Mouse (Mus musculus) bone marrow, adult 2 months (tissue): ENCODE measurements around the gene Egln2. TPM values are rescaled to one million over a fixed set of nuclear protein-coding genes. Genes with fewer than 3 reads are reported as not detected.

Source experiments
- H3K27ac ChIP-seq: fragments of 200-500 bp; 2 replicates; pipeline ENCODE4 v1.5.1; 2012; ENCODE audit warnings: low read depth, mild to moderate bottlenecking, control low read depth, inconsistent platforms, low read length; ENCODE audit not compliant: control insufficient read depth, poor library complexity, insufficient read depth
- H3K4me1 ChIP-seq: fragments of 200-500 bp; 2 replicates; pipeline ENCODE4 v1.6.1; 2011; ENCODE audit warnings: low read length; ENCODE audit not compliant: control insufficient read depth, insufficient read depth
- H3K4me3 ChIP-seq: fragments of 200-500 bp; replicated peaks from 2 replicates; pipeline ENCODE3; 2011; ENCODE audit warnings: mild to moderate bottlenecking, low read depth, low read length, control low read depth; ENCODE audit not compliant: control insufficient read depth
- CTCF ChIP-seq: fragments of 200-500 bp; IDR thresholded peaks from 2 replicates; pipeline ENCODE4 v1.5.1; 2011; ENCODE audit warnings: low read length, control low read depth; ENCODE audit not compliant: control insufficient read depth, insufficient read depth
- POLR2A ChIP-seq: fragments of 200-500 bp; IDR thresholded peaks from 2 replicates; pipeline ENCODE4 v1.6.1; 2011; ENCODE audit warnings: low read depth, mild to moderate bottlenecking, control low read depth, low read length, borderline replicate concordance; ENCODE audit not compliant: control insufficient read depth
- WGBS: fragments of 180-500 bp; shearing (Covaris S2); methylation state at CpG from one replicate; pipeline ENCODE4 v1.1.7; 2018; 5-methylcytosine and 5-hydroxymethylcytosine counted together
- polyA plus RNA-seq: library from polyadenylated mRNA; stranded (reverse); fragments of >200 nt; gene quantifications from 2 replicates; pipeline ENCODE4 v1.2.4, GENCODE M21; 2011; ENCODE audit warnings: low replicate concordance; ENCODE audit not compliant: missing spikeins, insufficient read depth, insufficient read length

Gene Egln2
- polyA plus RNA-seq, 1 experiment = 92.5 TPM

GRCm38 (mm10) chr7:27170981-27171380 is 4.4 kb upstream of the Egln2 start:
- no peak overlapping the region for H3K27ac ChIP-seq
- no peak overlapping the region for H3K4me3 ChIP-seq
- peaks cover 6% of the 10 kb centered on the region for H3K4me1 ChIP-seq
- no peak for TF ChIP-seq POLR2A
- no peak for TF ChIP-seq CTCF
- WGBS = 87% methylated on average over 3 of the region's 3 CpGs

DNA sequence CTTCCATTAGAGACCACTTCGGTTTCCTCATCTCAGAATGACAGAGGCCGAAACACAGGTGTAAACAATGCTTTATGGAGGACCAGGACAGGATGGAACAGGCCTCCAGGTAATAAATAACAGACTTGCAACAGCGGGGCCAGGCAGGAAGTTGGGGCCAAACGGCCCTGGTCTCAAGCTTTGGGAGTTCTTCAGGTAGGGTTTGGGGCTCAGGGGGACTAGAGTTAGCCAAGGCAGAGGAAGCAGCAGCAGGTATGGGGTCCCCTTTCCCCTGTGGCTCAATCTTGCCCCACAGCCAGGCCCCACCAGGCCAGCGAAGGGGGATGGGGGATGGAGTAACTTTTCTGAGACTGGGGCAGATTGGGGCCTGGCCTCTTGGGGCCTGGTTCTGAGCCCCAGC is 1.8 kb upstream of the Egln2 start:
- no peak for TF ChIP-seq POLR2A
- TF ChIP-seq CTCF = no peak
- Histone ChIP-seq H3K4me1 (peaks cover 6% of the 10 kb centered on the region), H3K27ac (peak overlapping the region; percentile 99), H3K4me3 (no peak overlapping the region)
- 64% methylated on average over 5 of the region's 5 CpGs for WGBS

GRCm38 (mm10) chr7:27167475-27168094 is 983 bp upstream of the Egln2 start:
- WGBS = 40% methylated on average over 11 of the region's 11 CpGs
- Histone ChIP-seq H3K4me1 (peaks cover 6% of the 10 kb centered on the region), H3K4me3 (peak overlapping the region; percentile 56), H3K27ac (peak overlapping the region; percentile 99)
- TF ChIP-seq CTCF (no peak), POLR2A (no peak)

GRCm38 (mm10) chr7:27166229-27166613 is 381 bp downstream of the Egln2 start:
- H3K27ac ChIP-seq = peak overlapping the region; percentile 99
- H3K4me1 ChIP-seq = peaks cover 6% of the 10 kb centered on the region
- TF ChIP-seq POLR2A = peak; percentile 36; the same call in 1 of the 2 replicates
- no peak for TF ChIP-seq CTCF
- WGBS = under 1% methylated on average over 33 of the region's 43 CpGs
- H3K4me3 ChIP-seq = peak overlapping the region; percentile 88

DNA sequence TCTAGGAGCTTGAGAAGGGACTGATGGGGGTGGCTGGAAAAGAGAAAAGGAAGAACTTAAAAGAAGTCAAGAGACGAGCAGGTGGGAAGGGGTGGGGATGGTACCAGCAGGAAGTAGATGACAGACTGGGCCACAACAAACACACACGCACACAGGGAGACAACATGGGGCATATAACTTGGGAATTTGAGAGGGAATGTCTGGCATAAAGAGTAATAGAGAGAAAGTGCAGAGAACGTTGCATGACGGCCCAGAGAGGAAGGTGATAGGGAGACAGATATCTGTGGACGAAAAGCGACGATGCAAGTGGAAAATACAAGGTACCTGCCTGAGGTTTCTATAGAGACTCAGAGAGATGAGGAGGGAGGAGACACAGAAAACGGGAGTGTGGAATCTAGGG is 906 bp downstream of the Egln2 start:
- TF ChIP-seq POLR2A (no peak), CTCF (no peak)
- H3K4me3 ChIP-seq = peak overlapping the region; percentile 88
- H3K4me1 ChIP-seq = peaks cover 6% of the 10 kb centered on the region
- WGBS = 1% methylated on average over 8 of the region's 8 CpGs
- peak overlapping the region; percentile 99 for H3K27ac ChIP-seq

- TF ChIP-seq POLR2A (no peak), CTCF (no peak)
- peak overlapping the region; percentile 88 for H3K4me3 ChIP-seq
- peaks cover 6% of the 10 kb centered on the region for H3K4me1 ChIP-seq
- no peak overlapping the region for H3K27ac ChIP-seq
- 80% methylated on average over 23 of the region's 23 CpGs for WGBS
Measured at GRCm38 (mm10) chr7:27165007-27165655, 1.5 kb downstream of the Egln2 start.

GRCm38 (mm10) chr7:27164112-27164947 is 2.3 kb downstream of the Egln2 start:
- no peak overlapping the region for H3K4me3 ChIP-seq
- no peak for TF ChIP-seq CTCF
- TF ChIP-seq POLR2A = no peak
- 91% methylated on average over 33 of the region's 33 CpGs for WGBS
- no peak overlapping the region for H3K27ac ChIP-seq
- H3K4me1 ChIP-seq = peaks cover 6% of the 10 kb centered on the region

GRCm38 (mm10) chr7:27163450-27163805 is 3.2 kb downstream of the Egln2 start:
- WGBS = 79% methylated on average over 5 of the region's 5 CpGs
- Histone ChIP-seq H3K4me1 (peaks cover 6% of the 10 kb centered on the region), H3K4me3 (no peak overlapping the region), H3K27ac (no peak overlapping the region)
- TF ChIP-seq POLR2A (no peak), CTCF (no peak)
